Mouse (Mus musculus): ENCODE measurements around the gene Mblac1. TPM values are rescaled to one million over a fixed set of nuclear protein-coding genes. Genes with fewer than 3 reads are reported as not detected.

Gene Mblac1
- polyA plus RNA-seq, 1 experiment from 2014 or later: 6.1 TPM

DNA sequence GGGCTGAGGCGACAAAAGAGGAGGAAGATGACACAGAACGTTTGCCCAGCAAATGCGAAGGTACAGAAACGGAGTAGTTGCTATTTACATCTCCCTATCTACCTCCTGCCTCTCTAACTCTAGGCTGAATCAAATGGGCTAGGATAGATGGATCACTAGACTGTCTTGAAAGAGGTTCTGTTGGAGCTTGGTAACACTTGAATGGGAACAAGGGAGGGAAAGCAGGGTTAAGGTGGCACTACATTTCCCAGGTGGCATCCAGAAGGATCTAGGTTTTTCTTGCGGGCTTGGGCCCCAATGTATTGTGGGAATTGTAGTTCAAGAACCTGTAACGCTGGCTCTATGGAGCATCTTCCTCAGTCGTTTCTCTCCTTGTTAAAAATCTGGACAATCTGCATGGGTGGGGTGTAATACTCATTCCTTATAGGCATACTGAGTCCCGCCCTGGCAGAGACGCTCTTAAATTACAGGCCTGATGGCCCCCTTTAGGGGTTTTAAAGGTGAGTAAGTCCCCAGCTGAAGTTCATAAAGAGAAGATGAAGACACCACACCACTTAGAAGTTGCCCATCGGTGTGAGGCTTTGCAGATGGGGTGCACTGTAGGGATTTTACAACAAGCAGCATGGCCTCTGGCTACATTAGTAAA is 6.3 kb upstream of the Mblac1 start:
- H3K9ac ChIP-seq (ENCODE audit: low read length): peak overlapping the region; percentile 84

DNA sequence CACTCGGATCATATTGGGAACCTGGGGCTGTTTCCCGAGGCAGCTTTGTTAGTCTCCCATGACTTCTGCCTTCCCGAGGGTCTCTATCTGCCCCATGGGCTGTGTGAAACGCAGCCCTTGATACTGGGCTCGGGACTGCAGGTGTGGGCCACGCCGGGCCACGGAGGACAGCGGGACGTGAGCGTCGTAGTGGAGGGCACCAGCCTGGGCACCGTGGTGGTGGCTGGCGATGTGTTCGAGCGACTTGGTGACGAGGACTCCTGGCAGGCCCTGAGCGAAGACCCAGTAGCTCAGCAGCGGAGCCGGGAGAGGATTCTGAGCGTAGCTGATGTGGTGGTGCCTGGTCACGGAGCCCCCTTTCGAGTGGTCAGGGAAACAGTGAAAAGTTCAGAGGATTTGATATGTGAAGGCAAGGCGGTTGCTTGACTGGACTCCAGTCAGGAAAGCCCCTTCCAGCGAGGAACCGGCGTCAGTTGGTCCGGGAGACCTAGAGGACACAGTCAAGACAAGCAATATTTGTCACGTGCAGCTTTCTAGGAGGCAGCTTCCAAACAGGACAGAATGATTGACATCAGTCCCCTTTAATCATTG is 736 bp downstream of the Mblac1 start:
- H3K4me3 ChIP-seq (ENCODE audit: control insufficient read depth in 1 of 2, insufficient read depth in 1 of 2, low read depth in 1 of 2, low read length in 2 of 2): peak overlapping the region; percentile 54
- H3K9ac ChIP-seq (ENCODE audit: low read length): peak overlapping the region; percentile 81
- peaks cover 24% of the 10 kb centered on the region for H3K36me3 ChIP-seq (ENCODE audit: control insufficient read depth, insufficient read depth, low read length)
- peaks cover 3 to 4% of the 10 kb centered on the region in 2 experiments; a peak in 3 of 4 replicates for H3K4me1 ChIP-seq (ENCODE audit: control insufficient read depth in 2 of 2, insufficient read depth in 2 of 2, low read length in 2 of 2)
- H3K27me3 ChIP-seq (ENCODE audit: control insufficient read depth, insufficient read depth, low read length): no peaks in the 10 kb centered on the region
- WGBS: 1% methylated on average over 29 of the region's 29 CpGs
- peak; percentile 32 for ATAC-seq (ENCODE audit: insufficient number of reproducible peaks, insufficient read depth, low FRiP score, low read depth)
- peak overlapping the region; percentile 91 for H3K4me2 ChIP-seq (ENCODE audit: low read length)
- peak overlapping the region; percentile 76 to 79 for H3K27ac ChIP-seq (replicated peaks in 1 of 2; ENCODE audit: control insufficient read depth in 1 of 2, insufficient read depth in 1 of 2, low read depth in 2 of 2, low read length in 2 of 2)
- no peaks in the 10 kb centered on the region for H3K9me3 ChIP-seq (ENCODE audit: control insufficient read depth, low read length)

More for the DNA sequence above, 6.3 kb upstream of the Mblac1 start:
- Histone ChIP-seq H3K4me1 (ENCODE audit: control insufficient read depth in 2 of 2, insufficient read depth in 2 of 2, low read length in 2 of 2) (peaks cover 5 to 11% of the 10 kb centered on the region in 2 experiments; a peak in 2 of 4 replicates), H3K4me2 (ENCODE audit: low read length) (peak overlapping the region; percentile 72), H3K27ac (replicated peaks in 1 of 2; ENCODE audit: control insufficient read depth in 1 of 2, insufficient read depth in 1 of 2, low read depth in 2 of 2, low read length in 2 of 2) (peak overlapping the region; percentile 65 to 74), H3K36me3 (ENCODE audit: control insufficient read depth, insufficient read depth, low read length) (peaks cover 36% of the 10 kb centered on the region), H3K9me3 (ENCODE audit: control insufficient read depth, low read length) (no peaks in the 10 kb centered on the region), H3K4me3 (ENCODE audit: control insufficient read depth in 1 of 2, insufficient read depth in 1 of 2, low read depth in 1 of 2, low read length in 2 of 2) (peak overlapping the region; percentile 68 to 73), H3K27me3 (ENCODE audit: control insufficient read depth, insufficient read depth, low read length) (no peaks in the 10 kb centered on the region)
- ATAC-seq (ENCODE audit: insufficient number of reproducible peaks, insufficient read depth, low FRiP score, low read depth): peak; percentile 72
- under 1% methylated on average over 10 of the region's 10 CpGs for WGBS

DNA sequence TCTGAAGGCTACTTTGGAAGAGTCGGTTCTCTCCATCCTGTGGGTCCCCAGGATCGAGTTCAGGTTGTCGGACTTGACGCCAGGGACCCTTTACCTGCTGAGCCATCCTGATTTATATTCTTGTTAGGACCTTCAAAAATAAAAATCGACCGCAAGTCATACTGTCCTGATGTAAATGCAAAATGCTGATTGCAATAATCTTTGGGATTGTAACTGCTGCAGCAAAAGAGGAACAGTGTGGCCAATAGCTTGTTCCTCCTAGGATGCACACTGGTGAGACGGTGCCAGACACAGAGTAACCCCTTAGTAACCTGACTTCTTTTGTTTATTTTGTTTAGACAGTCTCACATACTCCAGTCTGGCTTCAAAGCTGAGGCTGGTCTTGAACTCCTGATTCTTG is 1.3 kb downstream of the Mblac1 start:
- Histone ChIP-seq H3K9ac (ENCODE audit: low read length) (peak overlapping the region; percentile 81), H3K36me3 (ENCODE audit: control insufficient read depth, insufficient read depth, low read length) (peaks cover 21% of the 10 kb centered on the region), H3K4me1 (ENCODE audit: control insufficient read depth in 2 of 2, insufficient read depth in 2 of 2, low read length in 2 of 2) (peaks cover 3 to 4% of the 10 kb centered on the region in 2 experiments; a peak in 3 of 4 replicates), H3K9me3 (ENCODE audit: control insufficient read depth, low read length) (no peaks in the 10 kb centered on the region), H3K4me3 (ENCODE audit: control insufficient read depth in 1 of 2, insufficient read depth in 1 of 2, low read depth in 1 of 2, low read length in 2 of 2) (peak overlapping the region in 1 of 2 experiments; percentile 54; a peak in 2 of 4 replicates), H3K4me2 (ENCODE audit: low read length) (peak overlapping the region; percentile 91), H3K27me3 (ENCODE audit: control insufficient read depth, insufficient read depth, low read length) (no peaks in the 10 kb centered on the region), H3K27ac (replicated peaks in 1 of 2; ENCODE audit: control insufficient read depth in 1 of 2, insufficient read depth in 1 of 2, low read depth in 2 of 2, low read length in 2 of 2) (0 out of 4 replicates have a peak overlapping the region, but pooled peaks of 1 of the 2 experiments have one; percentile 76)
- no peak for ATAC-seq (ENCODE audit: insufficient number of reproducible peaks, insufficient read depth, low FRiP score, low read depth)
- 80% methylated on average over 7 of the region's 7 CpGs for WGBS

DNA sequence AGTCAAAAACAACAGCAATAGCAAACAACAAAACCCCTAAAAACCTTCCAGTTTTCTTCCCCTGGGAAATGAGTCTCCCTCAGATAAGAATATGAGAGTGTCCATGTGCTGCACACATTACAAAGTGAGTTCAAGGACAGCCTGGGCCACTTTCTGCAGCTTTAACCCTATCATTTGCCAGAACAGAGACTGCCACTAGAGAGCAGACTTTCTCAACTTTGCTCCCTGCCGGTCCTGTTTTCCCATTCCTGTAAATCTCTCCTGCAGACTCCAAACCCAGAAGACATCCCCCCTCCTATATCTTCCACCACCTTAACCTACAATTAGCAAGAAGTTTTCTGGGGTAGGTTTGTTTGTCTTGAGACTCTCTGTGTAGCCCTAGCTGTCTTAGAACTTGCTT is 5.5 kb downstream of the Mblac1 start:
- peaks cover 6% of the 10 kb centered on the region; the same call in 1 of the 2 replicates for H3K9me3 ChIP-seq (ENCODE audit: control insufficient read depth, low read length)
- no peak overlapping the region for H3K27ac ChIP-seq (replicated peaks in 1 of 2; ENCODE audit: control insufficient read depth in 1 of 2, insufficient read depth in 1 of 2, low read depth in 2 of 2, low read length in 2 of 2)
- peaks cover 2 to 3% of the 10 kb centered on the region in 2 experiments; a peak in 1 of 4 replicates for H3K4me1 ChIP-seq (ENCODE audit: control insufficient read depth in 2 of 2, insufficient read depth in 2 of 2, low read length in 2 of 2)
- H3K9ac ChIP-seq (ENCODE audit: low read length): no peak overlapping the region
- no peaks in the 10 kb centered on the region for H3K36me3 ChIP-seq (ENCODE audit: control insufficient read depth, insufficient read depth, low read length)
- ATAC-seq (ENCODE audit: insufficient number of reproducible peaks, insufficient read depth, low FRiP score, low read depth): no peak
- no peaks in the 10 kb centered on the region for H3K27me3 ChIP-seq (ENCODE audit: control insufficient read depth, insufficient read depth, low read length)
- 0% methylated on average over 1 of the region's 1 CpGs for WGBS
- H3K4me2 ChIP-seq (ENCODE audit: low read length): no peak overlapping the region
- H3K4me3 ChIP-seq (ENCODE audit: control insufficient read depth in 1 of 2, insufficient read depth in 1 of 2, low read depth in 1 of 2, low read length in 2 of 2): no peak overlapping the region

DNA sequence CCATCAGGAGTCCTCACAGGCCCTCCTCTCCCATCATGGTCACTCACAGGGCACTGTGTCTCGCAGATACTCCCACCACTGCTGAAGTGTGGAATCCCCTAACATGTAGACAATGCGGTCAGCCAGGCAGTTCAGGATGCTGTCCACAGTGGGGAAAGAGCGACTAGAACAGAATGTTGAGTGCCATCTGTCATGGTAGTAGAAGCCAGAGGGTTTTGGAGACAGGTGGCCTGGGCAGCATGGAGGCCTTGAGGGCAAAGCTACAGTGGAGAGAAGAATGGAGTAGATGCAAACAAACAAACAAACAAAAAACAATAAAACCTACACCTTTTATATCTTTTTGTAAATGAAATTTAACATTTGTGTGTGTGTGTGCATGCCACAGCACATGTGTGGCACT is 8.0 kb downstream of the Mblac1 start:
- 82% methylated on average over 3 of the region's 3 CpGs for whole genome bisulfite sequencing
- no peak for ATAC-seq (ENCODE audit: insufficient number of reproducible peaks, insufficient read depth, low FRiP score, low read depth)

DNA sequence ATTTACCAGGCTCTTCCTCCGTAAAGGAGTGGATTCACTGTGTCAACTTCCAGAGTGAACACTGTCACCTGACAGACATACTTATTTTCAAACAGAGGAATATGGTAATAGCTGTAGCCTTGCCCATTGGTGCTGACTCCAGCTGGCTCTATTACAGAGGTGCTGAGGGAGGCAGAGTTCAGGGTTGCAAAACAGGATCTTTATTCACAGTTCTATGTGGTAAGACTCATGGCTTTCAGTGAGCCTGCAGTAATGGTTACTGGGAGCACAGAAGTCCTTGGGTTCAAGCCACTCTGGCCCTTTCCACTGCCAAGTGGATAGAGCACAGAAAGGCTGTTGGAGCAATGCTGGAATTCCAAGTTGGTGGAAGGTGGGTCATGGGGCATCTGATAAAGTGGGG is 13.1 kb downstream of the Mblac1 start:
- Histone ChIP-seq H3K27ac (replicated peaks in 1 of 2; ENCODE audit: control insufficient read depth in 1 of 2, insufficient read depth in 1 of 2, low read depth in 2 of 2, low read length in 2 of 2) (no peak overlapping the region), H3K36me3 (ENCODE audit: control insufficient read depth, insufficient read depth, low read length) (no peaks in the 10 kb centered on the region), H3K27me3 (ENCODE audit: control insufficient read depth, insufficient read depth, low read length) (no peaks in the 10 kb centered on the region), H3K4me1 (ENCODE audit: control insufficient read depth in 2 of 2, insufficient read depth in 2 of 2, low read length in 2 of 2) (no peaks in the 10 kb centered on the region), H3K9me3 (ENCODE audit: control insufficient read depth, low read length) (peaks cover 17% of the 10 kb centered on the region), H3K9ac (ENCODE audit: low read length) (no peak overlapping the region), H3K4me2 (ENCODE audit: low read length) (no peak overlapping the region), H3K4me3 (ENCODE audit: control insufficient read depth in 1 of 2, insufficient read depth in 1 of 2, low read depth in 1 of 2, low read length in 2 of 2) (no peak overlapping the region)
- WGBS: 82% methylated on average over 1 of the region's 1 CpGs
- ATAC-seq (ENCODE audit: insufficient number of reproducible peaks, insufficient read depth, low FRiP score, low read depth): no peak

More for the DNA sequence above, 8.0 kb downstream of the Mblac1 start:
- Histone ChIP-seq H3K4me1 (ENCODE audit: control insufficient read depth in 2 of 2, insufficient read depth in 2 of 2, low read length in 2 of 2) (no peaks in the 10 kb centered on the region), H3K4me3 (ENCODE audit: control insufficient read depth in 1 of 2, insufficient read depth in 1 of 2, low read depth in 1 of 2, low read length in 2 of 2) (no peak overlapping the region), H3K27ac (replicated peaks in 1 of 2; ENCODE audit: control insufficient read depth in 1 of 2, insufficient read depth in 1 of 2, low read depth in 2 of 2, low read length in 2 of 2) (no peak overlapping the region), H3K4me2 (ENCODE audit: low read length) (no peak overlapping the region), H3K9ac (ENCODE audit: low read length) (no peak overlapping the region), H3K9me3 (ENCODE audit: control insufficient read depth, low read length) (peaks cover 14% of the 10 kb centered on the region), H3K27me3 (ENCODE audit: control insufficient read depth, insufficient read depth, low read length) (no peaks in the 10 kb centered on the region), H3K36me3 (ENCODE audit: control insufficient read depth, insufficient read depth, low read length) (no peaks in the 10 kb centered on the region)

DNA sequence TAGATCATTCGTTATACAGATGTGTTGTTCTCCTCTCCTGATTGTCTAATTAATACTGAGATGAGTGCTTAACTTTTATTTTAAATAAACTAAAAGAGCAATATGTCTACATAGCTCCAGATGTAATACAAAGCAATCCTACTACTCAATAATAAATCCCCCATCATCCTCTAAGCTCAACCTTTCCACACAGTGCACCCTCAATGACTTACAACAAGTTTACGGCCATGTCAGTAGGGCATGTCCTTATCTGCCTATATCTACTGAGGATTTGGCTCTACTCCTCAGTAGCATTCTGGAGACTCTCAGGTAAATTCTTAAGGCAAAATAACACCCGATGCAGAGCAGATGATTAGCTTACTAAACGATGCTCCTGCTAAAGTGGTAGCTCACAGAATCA is 13.8 kb downstream of the Mblac1 start:
- Histone ChIP-seq H3K9ac (ENCODE audit: low read length) (no peak overlapping the region), H3K27me3 (ENCODE audit: control insufficient read depth, insufficient read depth, low read length) (no peaks in the 10 kb centered on the region), H3K36me3 (ENCODE audit: control insufficient read depth, insufficient read depth, low read length) (no peaks in the 10 kb centered on the region), H3K27ac (replicated peaks in 1 of 2; ENCODE audit: control insufficient read depth in 1 of 2, insufficient read depth in 1 of 2, low read depth in 2 of 2, low read length in 2 of 2) (no peak overlapping the region), H3K4me1 (ENCODE audit: control insufficient read depth in 2 of 2, insufficient read depth in 2 of 2, low read length in 2 of 2) (no peaks in the 10 kb centered on the region), H3K9me3 (ENCODE audit: control insufficient read depth, low read length) (peaks cover 17% of the 10 kb centered on the region), H3K4me2 (ENCODE audit: low read length) (no peak overlapping the region), H3K4me3 (ENCODE audit: control insufficient read depth in 1 of 2, insufficient read depth in 1 of 2, low read depth in 1 of 2, low read length in 2 of 2) (no peak overlapping the region)
- no peak for ATAC-seq (ENCODE audit: insufficient number of reproducible peaks, insufficient read depth, low FRiP score, low read depth)
- WGBS: 73% methylated on average over 4 of the region's 4 CpGs
